Mouse (Mus musculus) testis, adult 2 months (tissue): ENCODE data around the gene Milr1. TPM values are rescaled to one million over a fixed set of nuclear protein-coding genes. Genes with fewer than 3 reads are reported as not detected.
"Not testable (repeated sequence)": the region's sequence is repeated elsewhere in the genome, so short reads cannot be mapped to it uniquely, and the experiment has no call there.

ENCODE experiments used
- H3K27ac ChIP-seq: fragments of 200-500 bp; 2 replicates; pipeline ENCODE4 v1.5.1; 2012; ENCODE audit warnings: low read depth, low read length; ENCODE audit not compliant: control insufficient read depth, insufficient read depth
- H3K27me3 ChIP-seq: fragments of 200-500 bp; 2 replicates; pipeline ENCODE4 v1.6.1; 2012; ENCODE audit warnings: mild to moderate bottlenecking, low read length, moderate library complexity; ENCODE audit not compliant: control insufficient read depth, insufficient read depth
- H3K36me3 ChIP-seq: fragments of 200-500 bp; 2 replicates; pipeline ENCODE4 v1.6.1; 2012; ENCODE audit warnings: mild to moderate bottlenecking, low read length; ENCODE audit not compliant: control insufficient read depth, insufficient read depth
- H3K4me1 ChIP-seq: fragments of 200-500 bp; 2 replicates; pipeline ENCODE4 v1.6.1; 2012; ENCODE audit warnings: low read length; ENCODE audit not compliant: control insufficient read depth, insufficient read depth
- H3K4me3 ChIP-seq: fragments of 200-500 bp; 2 replicates; pipeline ENCODE4 v1.5.1; 2012; ENCODE audit warnings: low read depth, mild to moderate bottlenecking, low read length, moderate library complexity, mixed read lengths; ENCODE audit not compliant: control insufficient read depth
- CTCF ChIP-seq: fragments of 200-500 bp; IDR thresholded peaks from 2 replicates; pipeline ENCODE4 v1.5.1; 2012; ENCODE audit warnings: low read depth, mild to moderate bottlenecking, inconsistent platforms, low read length, moderate library complexity; ENCODE audit not compliant: control insufficient read depth, insufficient read depth, insufficient replicate concordance
- POLR2A ChIP-seq: fragments of 200-500 bp; IDR thresholded peaks from 2 replicates; pipeline ENCODE4 v1.6.1; 2012; ENCODE audit warnings: low read depth, mild to moderate bottlenecking, inconsistent platforms, low read length, moderate library complexity; ENCODE audit not compliant: control insufficient read depth
- polyA plus RNA-seq: library from polyadenylated mRNA; depleted of rRNA; stranded (reverse); fragments of >200 nt; gene quantifications from 2 replicates; pipeline ENCODE4 v1.2.3, GENCODE M21; 2012

The Milr1 gene
- polyA plus RNA-seq, 1 experiment, result 0.16 TPM

DNA sequence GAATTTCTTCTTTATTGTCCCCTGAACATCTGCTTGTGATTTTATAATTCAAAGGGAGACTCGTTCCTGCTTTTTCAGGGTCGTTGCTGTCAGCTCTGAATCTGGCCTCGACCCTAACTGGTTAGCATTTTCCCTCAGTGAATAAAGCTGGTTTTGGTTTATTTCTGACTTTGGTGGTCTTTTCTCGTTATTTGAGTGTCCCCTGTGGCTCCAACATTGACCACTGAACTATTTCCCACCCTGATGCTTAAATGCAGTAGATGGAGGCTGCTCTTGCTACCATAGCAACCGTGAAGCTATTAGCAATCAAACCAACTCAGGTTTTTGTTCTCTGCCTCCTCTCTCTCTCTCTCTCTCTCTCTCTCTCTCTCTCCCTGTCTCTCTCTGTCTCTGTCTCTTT is 23.1 kb upstream of the Milr1 start:
- no peak overlapping the region for H3K27ac ChIP-seq
- peaks cover 9% of the 10 kb centered on the region for H3K4me1 ChIP-seq
- H3K27me3 ChIP-seq, result no peaks in the 10 kb centered on the region
- no peak for TF ChIP-seq CTCF
- no peak for TF ChIP-seq POLR2A
- no peaks in the 10 kb centered on the region for H3K36me3 ChIP-seq
- no peak overlapping the region for H3K4me3 ChIP-seq

DNA sequence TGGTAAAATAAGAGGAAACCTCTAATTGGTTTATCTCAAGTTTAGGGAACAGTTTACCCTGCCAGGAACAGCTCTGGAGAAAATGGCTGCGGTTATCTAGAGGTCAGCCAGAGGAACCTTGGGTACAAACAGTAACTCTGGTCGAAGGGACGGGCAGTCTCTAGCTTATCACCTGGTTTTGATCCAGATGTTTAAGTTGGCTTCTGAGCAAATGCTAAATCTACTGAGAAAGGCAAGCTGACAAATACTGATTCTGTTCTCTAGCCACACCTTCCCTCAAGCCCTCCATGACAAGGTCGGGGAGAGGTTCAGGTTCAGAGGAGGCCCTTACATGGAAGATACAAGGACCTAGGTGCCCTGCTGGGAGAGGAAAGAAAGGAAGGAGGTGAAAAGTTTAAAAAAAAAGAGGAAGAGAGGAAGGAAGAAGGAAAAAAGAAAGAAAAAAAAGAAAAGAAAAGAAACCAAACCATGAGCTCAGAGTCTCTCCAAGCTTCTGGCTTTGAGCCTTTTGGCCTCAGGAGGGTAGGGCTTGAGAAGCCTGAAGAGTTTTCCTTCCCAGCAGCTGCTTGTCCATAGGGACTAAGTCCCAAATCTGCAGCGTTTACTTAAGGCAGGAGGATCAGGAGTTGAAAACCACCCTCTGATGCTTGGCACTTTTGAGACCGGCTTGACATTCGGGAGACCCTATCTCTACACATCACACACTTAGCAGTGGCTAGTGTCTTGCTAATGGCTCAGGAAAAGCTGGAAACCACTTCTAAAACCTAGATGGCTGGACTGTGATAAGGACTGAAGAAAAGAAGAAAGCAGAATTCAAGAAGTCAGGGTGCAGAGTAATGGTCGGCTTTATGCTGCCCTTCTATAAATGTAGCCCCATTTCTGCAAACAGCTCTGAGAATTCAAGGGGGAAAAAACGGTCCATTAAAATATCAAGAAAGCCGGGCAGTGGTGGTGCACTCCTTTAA is 22.3 kb upstream of the Milr1 start:
- H3K27ac ChIP-seq, result no peak overlapping the region
- no peaks in the 10 kb centered on the region for H3K36me3 ChIP-seq
- TF ChIP-seq CTCF (no peak), POLR2A (no peak)

GRCm38 (mm10) chr11:106729656-106730055 is 21.4 kb upstream of the Milr1 start:
- Histone ChIP-seq H3K36me3 (no peaks in the 10 kb centered on the region), H3K4me3 (no peak overlapping the region), H3K27me3 (no peaks in the 10 kb centered on the region), H3K27ac (no peak overlapping the region), H3K4me1 (no peaks in the 10 kb centered on the region)
- TF ChIP-seq POLR2A, result no peak
- TF ChIP-seq CTCF, result no peak

More for the DNA sequence above, 22.3 kb upstream of the Milr1 start:
- Histone ChIP-seq H3K4me1 (peaks cover 6% of the 10 kb centered on the region), H3K4me3 (no peak overlapping the region), H3K27me3 (no peaks in the 10 kb centered on the region)

GRCm38 (mm10) chr11:106730714-106731113 is 20.3 kb upstream of the Milr1 start:
- no peaks in the 10 kb centered on the region for H3K4me1 ChIP-seq
- H3K4me3 ChIP-seq, result no peak overlapping the region
- TF ChIP-seq POLR2A, result no peak
- no peak for TF ChIP-seq CTCF
- H3K27ac ChIP-seq, result no peak overlapping the region
- H3K27me3 ChIP-seq, result no peaks in the 10 kb centered on the region
- H3K36me3 ChIP-seq, result no peaks in the 10 kb centered on the region

- TF ChIP-seq CTCF (no peak), POLR2A (no peak)
- Histone ChIP-seq H3K4me3 (no peak overlapping the region), H3K27ac (no peak overlapping the region), H3K4me1 (no peaks in the 10 kb centered on the region), H3K27me3 (no peaks in the 10 kb centered on the region), H3K36me3 (no peaks in the 10 kb centered on the region)
Observed at GRCm38 (mm10) chr11:106736614-106737013, 14.4 kb upstream of the Milr1 start.

DNA sequence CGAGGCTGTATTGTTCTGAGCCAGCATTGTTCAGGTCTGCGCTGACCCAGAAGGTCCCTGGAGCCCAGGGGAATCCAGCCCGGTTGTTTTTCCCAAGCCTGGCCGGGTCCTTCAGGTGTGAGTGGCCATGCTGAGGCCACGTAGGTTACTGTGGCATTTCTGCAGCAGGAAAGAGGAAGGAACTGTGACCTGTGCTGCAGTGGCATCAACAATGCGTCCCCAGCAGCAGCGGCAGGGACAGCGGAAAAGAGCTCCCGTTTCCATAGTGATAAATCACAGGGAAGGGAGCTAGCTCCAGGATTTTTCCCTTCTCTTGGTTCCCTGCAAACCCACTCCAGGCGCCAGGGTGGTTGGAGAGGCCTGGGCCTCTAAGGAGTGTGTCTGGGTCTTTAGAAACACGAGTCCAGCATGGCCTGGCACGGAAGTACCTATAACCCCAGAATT is 13.8 kb upstream of the Milr1 start:
- H3K4me1 ChIP-seq, result no peaks in the 10 kb centered on the region
- TF ChIP-seq CTCF, result no peak
- TF ChIP-seq POLR2A, result no peak
- H3K27me3 ChIP-seq, result no peaks in the 10 kb centered on the region
- no peak overlapping the region for H3K27ac ChIP-seq
- no peaks in the 10 kb centered on the region for H3K36me3 ChIP-seq
- no peak overlapping the region for H3K4me3 ChIP-seq

DNA sequence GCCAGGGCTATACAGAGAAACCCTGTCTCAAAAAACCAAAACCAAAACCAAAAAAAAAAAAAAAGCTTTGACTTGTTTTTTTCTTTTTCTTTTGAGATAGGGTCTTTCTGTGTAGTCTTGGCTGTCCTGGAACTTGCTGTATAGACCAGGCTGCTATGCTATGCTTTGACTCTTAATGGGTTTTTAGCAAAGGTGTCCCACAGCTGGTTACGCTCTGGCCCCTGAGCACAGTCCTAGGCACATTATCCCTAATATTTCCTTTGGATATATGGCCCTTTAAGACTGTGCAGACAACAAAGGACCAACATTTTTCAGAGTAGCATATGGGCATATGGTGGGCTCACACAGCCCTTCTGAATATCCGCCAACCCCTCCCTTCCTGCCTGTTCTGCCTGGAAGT is 11.9 kb upstream of the Milr1 start:
- H3K27me3 ChIP-seq, result no peaks in the 10 kb centered on the region
- TF ChIP-seq CTCF (no peak), POLR2A (no peak)
- no peaks in the 10 kb centered on the region for H3K4me1 ChIP-seq
- no peak overlapping the region for H3K27ac ChIP-seq
- no peaks in the 10 kb centered on the region for H3K36me3 ChIP-seq
- H3K4me3 ChIP-seq, result no peak overlapping the region

DNA sequence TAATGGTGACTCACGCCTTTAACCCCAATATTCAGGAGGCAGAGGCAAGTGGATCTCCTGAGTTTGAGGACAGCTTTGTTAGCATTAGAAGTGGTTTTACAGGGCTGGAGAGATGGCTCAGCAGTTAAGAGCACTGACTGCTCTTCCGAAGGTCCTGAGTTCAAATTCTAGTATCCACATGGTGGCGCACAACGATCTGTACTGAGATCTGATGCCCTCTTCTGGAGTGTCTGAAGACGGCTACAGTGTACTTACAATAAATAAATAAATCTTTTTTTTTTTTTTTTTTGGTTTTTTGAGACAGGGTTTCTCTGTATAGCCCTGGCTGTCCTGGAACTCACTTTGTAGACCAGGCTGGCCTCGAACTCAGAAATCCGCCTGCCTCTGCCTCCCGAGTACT is 10.3 kb upstream of the Milr1 start:
- not testable (repeated sequence) for H3K4me3 ChIP-seq, H3K27me3 ChIP-seq, H3K36me3 ChIP-seq, H3K4me1 ChIP-seq, H3K27ac ChIP-seq
